Mouse (Mus musculus) myocyte (in vitro differentiated cells): ENCODE data around the gene Ttbk2.

ENCODE experiments used
- CEBPB ChIP-seq: IDR thresholded peaks from 2 replicates; pipeline ENCODE4 v1.6.1; 2011; ENCODE audit warnings: mild to moderate bottlenecking, moderate library complexity; ENCODE audit not compliant: poor library complexity, insufficient read depth, severe bottlenecking
- E2F4 ChIP-seq: IDR thresholded peaks from one replicate; pipeline ENCODE4 v1.6.1; 2011; ENCODE audit warnings: mild to moderate bottlenecking, control low read depth, moderate library complexity; ENCODE audit not compliant: insufficient read depth
- MAX ChIP-seq: IDR thresholded peaks from one replicate; pipeline ENCODE4 v1.6.1; 2011; ENCODE audit warnings: low read depth, mild to moderate bottlenecking, control low read depth
- MYOD1 ChIP-seq, 3 experiments: IDR thresholded peaks; one replicate each; pipeline ENCODE4 v1.6.1; 2011; ENCODE audit warnings: control low read depth in 2 of 3, low read depth in 2 of 3, mild to moderate bottlenecking in 2 of 3, moderate library complexity in 1 of 3; ENCODE audit not compliant: insufficient read length in 2 of 3, control insufficient read depth in 1 of 3
- MYOG ChIP-seq, 3 experiments: IDR thresholded peaks; one replicate each; pipeline ENCODE4 v1.6.1; 2011; ENCODE audit warnings: control low read depth in 2 of 3, low read depth in 2 of 3, mild to moderate bottlenecking in 2 of 3; ENCODE audit not compliant: insufficient read length in 2 of 3, control insufficient read depth in 1 of 3, insufficient read depth in 1 of 3
- POLR2A ChIP-seq: IDR thresholded peaks from one replicate; pipeline ENCODE4 v1.6.1; 2011; ENCODE audit warnings: low read depth, mild to moderate bottlenecking, control low read depth, moderate library complexity; ENCODE audit not compliant: insufficient read length
- POLR2AphosphoS2 ChIP-seq: IDR thresholded peaks from one replicate; pipeline ENCODE4 v1.6.1; 2011; ENCODE audit warnings: low read depth, control low read depth; ENCODE audit not compliant: insufficient read length
- REST ChIP-seq: IDR thresholded peaks from one replicate; pipeline ENCODE4 v1.6.1; 2011; ENCODE audit warnings: mild to moderate bottlenecking, control low read depth, moderate library complexity; ENCODE audit not compliant: insufficient read depth, insufficient read length
- TCF12 ChIP-seq: IDR thresholded peaks from one replicate; pipeline ENCODE4 v1.6.1; 2011; ENCODE audit warnings: mild to moderate bottlenecking, control low read depth; ENCODE audit not compliant: poor library complexity, insufficient read depth, severe bottlenecking
- TCF3 ChIP-seq: IDR thresholded peaks from one replicate; pipeline ENCODE4 v1.6.1; 2011; ENCODE audit warnings: low read depth, control low read depth; ENCODE audit not compliant: insufficient read length
- USF1 ChIP-seq: IDR thresholded peaks from one replicate; pipeline ENCODE4 v1.6.1; 2011; ENCODE audit warnings: low read depth, mild to moderate bottlenecking, control low read depth, moderate library complexity

GRCm38 (mm10) chr2:120867336-120867735 is 16.9 kb upstream of the Ttbk2 start:
- no peak for TF ChIP-seq POLR2A
- TF ChIP-seq POLR2AphosphoS2, result no peak
- no peak for TF ChIP-seq MYOG (IDR thresholded peaks at IDR 0.05; ENCODE audit: control insufficient read depth in 1 of 3, insufficient read depth in 1 of 3, insufficient read length in 2 of 3, low read depth in 2 of 3)
- TF ChIP-seq MAX, result no peak
- TF ChIP-seq TCF3, result no peak
- no peak for TF ChIP-seq E2F4
- TF ChIP-seq MYOD1 (IDR thresholded peaks at IDR 0.05; ENCODE audit: control insufficient read depth in 1 of 3, insufficient read length in 2 of 3, low read depth in 2 of 3), result no peak
- no peak for TF ChIP-seq TCF12
- no peak for TF ChIP-seq CEBPB
- no peak for TF ChIP-seq USF1
- no peak for TF ChIP-seq REST
